Mouse (Mus musculus): ENCODE data around the gene Fam76a.

Gene Fam76a

GRCm38 (mm10) chr4:132898197-132898596, 24.2 kb downstream of the Fam76a start:
- no peak for ATAC-seq (ENCODE audit: insufficient number of reproducible peaks, low FRiP score, low TSS enrichment)

- ATAC-seq (ENCODE audit: insufficient number of reproducible peaks, low FRiP score, low TSS enrichment), result no peak
Observed at GRCm38 (mm10) chr4:132894402-132894801, 28.0 kb downstream of the Fam76a start.

GRCm38 (mm10) chr4:132884844-132885374, 37.4 kb downstream of the Fam76a start:
- ATAC-seq (ENCODE audit: insufficient number of reproducible peaks, low FRiP score, low TSS enrichment), result no peak

GRCm38 (mm10) chr4:132884064-132884843, 38.1 kb downstream of the Fam76a start, which contains the start of gene Stx12:
TSS of gene Stx12 (minus strand) at chr4:132884509.
- ATAC-seq (ENCODE audit: insufficient number of reproducible peaks, low FRiP score, low TSS enrichment), result peak; percentile 88; the same call in 1 of the 2 replicates

GRCm38 (mm10) chr4:132883561-132884063, 38.7 kb downstream of the Fam76a start:
- ATAC-seq (ENCODE audit: insufficient number of reproducible peaks, low FRiP score, low TSS enrichment), result no peak

- no peak for ATAC-seq (ENCODE audit: insufficient number of reproducible peaks, low FRiP score, low TSS enrichment)
Observed at GRCm38 (mm10) chr4:132874363-132875097, 47.8 kb downstream of the Fam76a start.

- no peak for ATAC-seq (ENCODE audit: insufficient number of reproducible peaks, low FRiP score, low TSS enrichment)
Observed at GRCm38 (mm10) chr4:132873481-132874362, 48.6 kb downstream of the Fam76a start.

GRCm38 (mm10) chr4:132871116-132871515, 51.2 kb downstream of the Fam76a start:
- no peak for ATAC-seq (ENCODE audit: insufficient number of reproducible peaks, low FRiP score, low TSS enrichment)

- ATAC-seq (ENCODE audit: insufficient number of reproducible peaks, low FRiP score, low TSS enrichment), result no peak
Observed at GRCm38 (mm10) chr4:132864856-132865255, 57.5 kb downstream of the Fam76a start.

- no peak for ATAC-seq (ENCODE audit: insufficient number of reproducible peaks, low FRiP score, low TSS enrichment)
Observed at GRCm38 (mm10) chr4:132863012-132863411, 59.3 kb downstream of the Fam76a start.

- no peak for ATAC-seq (ENCODE audit: insufficient number of reproducible peaks, low FRiP score, low TSS enrichment)
Observed at GRCm38 (mm10) chr4:132860880-132861279, 61.5 kb downstream of the Fam76a start.

All from cerebellum, adult (tissue).